Mouse (Mus musculus) v-Abl transformed pro-B cells (cell line): ENCODE measurements around the gene Dennd2d.

ENCODE experiments used
- in situ Hi-C, 2 experiments: fragments of 400-800 bp; cut with MboI; formaldehyde crosslinking; loops; one replicate each; pipeline ENCODE4 v1.15.1; 2025; ENCODE audit not compliant: unreplicated experiment in 2 of 2

Dennd2d gene

GRCm38 (mm10) chr3:106494417-106494950, 12.3 kb downstream of the Dennd2d start:
- in situ Hi-C loops, result no loop called here

GRCm38 (mm10) chr3:106495346-106496044, 13.3 kb downstream of the Dennd2d start:
- in situ Hi-C loops, result no loop called here

- in situ Hi-C loops, result no loop called here
These were observed 14.0 kb downstream of the Dennd2d start for GRCm38 (mm10) chr3:106496045-106496721.

GRCm38 (mm10) chr3:106496996-106497395, 14.8 kb downstream of the Dennd2d start:
- in situ Hi-C loops, result no loop called here

DNA sequence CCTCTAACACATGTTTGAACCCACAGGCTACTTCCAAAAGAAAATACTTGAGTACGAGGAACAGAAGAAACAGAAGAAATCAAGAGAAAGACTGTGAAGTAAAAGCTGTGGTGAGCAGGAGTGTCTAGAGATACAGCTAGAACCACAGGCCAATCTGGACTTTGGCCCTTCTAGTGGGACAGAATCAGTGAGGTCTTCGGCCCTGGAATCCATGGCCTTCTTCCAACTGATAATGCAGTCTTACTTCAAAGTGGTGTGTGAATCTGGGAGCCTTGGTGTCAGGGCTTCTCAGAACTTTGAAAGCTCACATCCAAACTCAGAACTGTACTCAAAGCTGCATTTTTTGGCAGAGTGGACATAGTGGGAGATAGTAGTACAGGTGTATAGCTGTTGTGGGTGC, 18.3 kb downstream of the Dennd2d start:
- in situ Hi-C loops, result no loop called here

DNA sequence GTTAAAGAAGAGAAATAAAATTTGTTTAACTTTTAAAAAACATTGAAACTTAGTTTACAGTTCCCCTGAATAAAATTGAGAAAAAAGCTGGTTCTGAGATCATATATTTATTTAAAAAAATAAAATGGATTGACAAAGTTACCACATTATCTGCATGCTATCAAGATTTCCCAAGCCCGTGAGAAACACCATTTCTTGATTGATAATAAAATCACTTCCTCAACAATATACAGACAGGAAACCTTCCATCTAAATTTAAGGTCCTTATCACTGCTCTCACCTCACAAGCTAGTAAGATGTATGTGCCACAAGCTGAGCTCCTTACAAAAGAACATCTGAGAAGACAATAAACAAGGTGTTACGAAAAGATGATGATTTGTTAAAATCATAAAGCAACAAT, 20.7 kb downstream of the Dennd2d start:
- in situ Hi-C loops, result no loop called here

- in situ Hi-C loops, result no loop called here
These were observed 28.5 kb downstream of the Dennd2d start for GRCm38 (mm10) chr3:106510669-106511068.

- in situ Hi-C loops, result no loop called here
These were observed 32.8 kb downstream of the Dennd2d start for GRCm38 (mm10) chr3:106515016-106515415.

DNA sequence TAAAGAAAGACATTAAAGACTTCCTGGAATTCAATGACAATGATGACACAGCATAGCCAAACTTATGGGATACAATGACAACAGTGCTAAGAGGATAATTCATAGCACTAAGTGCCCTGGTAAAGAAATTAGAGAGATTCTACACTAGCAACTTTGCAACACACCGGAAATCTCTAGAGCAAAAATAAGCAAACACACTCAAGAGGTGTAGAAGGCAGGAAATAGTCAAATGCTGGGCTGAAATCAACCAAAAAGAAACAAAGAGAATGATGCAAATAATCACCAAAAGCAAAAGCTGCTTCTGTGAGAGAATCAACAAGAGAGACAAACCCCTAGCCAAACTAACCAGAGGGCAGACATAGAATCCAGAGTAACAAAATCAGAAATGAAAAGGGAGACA, 40.5 kb downstream of the Dennd2d start:
- in situ Hi-C loops, result no loop called here

DNA sequence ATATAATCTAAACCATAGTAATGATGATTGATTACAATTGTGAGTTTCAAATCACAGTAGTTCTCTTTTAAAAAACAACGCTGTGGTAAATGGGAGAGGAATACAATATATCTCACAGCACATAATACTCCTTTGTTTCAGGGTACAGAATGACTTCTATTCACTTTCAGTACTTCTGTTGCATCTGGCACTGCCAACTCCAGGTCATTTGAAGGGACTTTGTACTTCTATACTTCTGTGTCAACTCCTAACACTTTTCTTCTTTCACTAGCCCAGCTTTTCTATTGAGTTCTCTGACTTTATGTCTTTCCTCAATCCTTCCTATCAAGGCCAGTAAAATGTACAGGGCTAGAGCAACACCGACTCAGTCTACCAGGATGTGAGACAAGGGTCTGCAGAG, 44.2 kb downstream of the Dennd2d start:
- in situ Hi-C loops, result no loop called here

- in situ Hi-C loops, result no loop called here
These were observed 45.8 kb downstream of the Dennd2d start for GRCm38 (mm10) chr3:106528032-106528431.

- in situ Hi-C loops, result no loop called here
These were observed 51.1 kb downstream of the Dennd2d start for GRCm38 (mm10) chr3:106533277-106533676.

GRCm38 (mm10) chr3:106544721-106545316, 62.6 kb downstream of the Dennd2d start:
- in situ Hi-C loops, result no loop called here

- in situ Hi-C loops, result no loop called here
These were observed 65.1 kb downstream of the Dennd2d start, which contains the start of the genes Dram2 and Cept1 for GRCm38 (mm10) chr3:106547171-106547923. TSS of gene Dram2 (plus strand) at chr3:106547798. TSS of gene Cept1 (minus strand) at chr3:106547802.

- in situ Hi-C loops, result no loop called here
These were observed 65.8 kb downstream of the Dennd2d start for GRCm38 (mm10) chr3:106547924-106548539.

- in situ Hi-C loops, result no loop called here
These were observed 66.8 kb downstream of the Dennd2d start for GRCm38 (mm10) chr3:106548971-106549370.
